Mouse (Mus musculus): ENCODE measurements at regions not wholly inside any gene's neighbourhood (a gene's known extent, or its start where the extent isn't known, plus 50 kb on each side); places are given as distances from the start of the nearest gene placed in this dataset.

DNA sequence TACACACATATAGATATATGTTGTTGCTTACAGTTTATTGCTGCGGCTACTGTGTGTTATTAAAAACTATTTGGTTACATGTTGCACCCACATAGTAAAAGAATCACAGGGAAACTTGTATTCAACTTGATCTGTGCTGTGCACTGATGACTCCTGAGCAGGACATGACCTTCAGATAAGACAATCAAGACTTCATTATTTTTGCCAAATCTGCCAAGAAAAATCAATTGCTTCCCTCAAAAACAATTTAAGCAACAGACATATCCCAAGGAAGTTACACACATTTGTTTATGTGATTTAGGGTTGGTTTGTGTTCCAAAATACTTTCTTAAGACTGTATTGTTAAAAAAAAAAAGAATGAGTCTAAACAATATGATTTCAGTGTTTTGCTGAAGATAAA lies 114.7 kb upstream of the Emcn start:
- Histone ChIP-seq H3K4me1 (ENCODE audit: control insufficient read depth, insufficient read depth, low read length) (no peaks in the 10 kb centered on the region), H3K27ac (replicated peaks; ENCODE audit: low read depth, low read length) (no peak overlapping the region), H3K4me3 (replicated peaks; ENCODE audit: low read depth, low read length) (no peak overlapping the region), H3K4me2 (ENCODE audit: low read length) (no peak overlapping the region), H3K9ac (replicated peaks; ENCODE audit: low read length) (no peak overlapping the region), H3K36me3 (ENCODE audit: control insufficient read depth, insufficient read depth, low read length) (no peaks in the 10 kb centered on the region), H3K9me3 (ENCODE audit: control insufficient read depth, low read length) (no peaks in the 10 kb centered on the region), H3K27me3 (ENCODE audit: control insufficient read depth, insufficient read depth, low read length) (no peaks in the 10 kb centered on the region)
- ATAC-seq (ENCODE audit: low FRiP score, low TSS enrichment) (no peak), DNase-seq (no peak)
- 90% methylated on average over 1 of the region's 1 CpGs for WGBS

GRCm38 (mm10) chr3:137227122-137227838 lies 113.6 kb upstream of the Emcn start:
- Histone ChIP-seq H3K9ac (replicated peaks; ENCODE audit: low read length) (no peak overlapping the region), H3K27ac (replicated peaks; ENCODE audit: low read depth, low read length) (no peak overlapping the region), H3K36me3 (ENCODE audit: control insufficient read depth, insufficient read depth, low read length) (no peaks in the 10 kb centered on the region), H3K27me3 (ENCODE audit: control insufficient read depth, insufficient read depth, low read length) (no peaks in the 10 kb centered on the region), H3K4me3 (replicated peaks; ENCODE audit: low read depth, low read length) (no peak overlapping the region), H3K4me2 (ENCODE audit: low read length) (no peak overlapping the region), H3K9me3 (ENCODE audit: control insufficient read depth, low read length) (no peaks in the 10 kb centered on the region), H3K4me1 (ENCODE audit: control insufficient read depth, insufficient read depth, low read length) (no peaks in the 10 kb centered on the region)
- DNase-seq (peak; percentile 16), ATAC-seq (ENCODE audit: low FRiP score, low TSS enrichment) (no peak)
- WGBS: 64% methylated on average over 5 of the region's 5 CpGs

- no peaks in the 10 kb centered on the region for H3K4me1 ChIP-seq (ENCODE audit: control insufficient read depth, insufficient read depth, low read length)
- no peak overlapping the region for H3K4me3 ChIP-seq (replicated peaks; ENCODE audit: low read depth, low read length)
- H3K36me3 ChIP-seq (ENCODE audit: control insufficient read depth, insufficient read depth, low read length): no peaks in the 10 kb centered on the region
- H3K27ac ChIP-seq (replicated peaks; ENCODE audit: low read depth, low read length): no peak overlapping the region
- H3K4me2 ChIP-seq (ENCODE audit: low read length): no peak overlapping the region
- H3K27me3 ChIP-seq (ENCODE audit: control insufficient read depth, insufficient read depth, low read length): no peaks in the 10 kb centered on the region
- H3K9ac ChIP-seq (replicated peaks; ENCODE audit: low read length): no peak overlapping the region
- DNase-seq (no peak), ATAC-seq (ENCODE audit: low FRiP score, low TSS enrichment) (no peak)
- 88% methylated on average over 5 of the region's 5 CpGs for WGBS
- H3K9me3 ChIP-seq (ENCODE audit: control insufficient read depth, low read length): no peaks in the 10 kb centered on the region
These were observed 112.5 kb upstream of the Emcn start for GRCm38 (mm10) chr3:137228416-137228815.

DNA sequence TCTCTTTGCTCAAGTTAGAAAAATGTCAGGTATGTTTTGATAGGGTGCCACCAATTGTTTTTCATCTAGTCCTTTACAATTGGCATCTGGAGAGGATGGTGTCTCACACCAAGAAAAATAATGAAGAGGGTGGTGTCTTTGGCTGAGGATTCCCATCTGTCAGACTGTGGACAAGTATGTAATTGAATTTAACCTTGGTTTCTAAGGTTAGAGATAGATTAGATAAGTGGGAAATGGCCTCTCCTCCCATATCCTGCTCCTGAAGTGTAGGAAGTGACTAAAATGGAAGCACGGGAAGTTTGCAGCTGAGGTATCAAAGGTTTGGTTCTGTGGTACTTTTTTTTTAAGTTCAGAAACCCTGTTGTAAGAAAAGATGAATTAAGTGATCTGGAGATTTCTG lies 98.0 kb upstream of the Emcn start:
- Histone ChIP-seq H3K27me3 (ENCODE audit: control insufficient read depth, insufficient read depth, low read length) (no peaks in the 10 kb centered on the region), H3K27ac (replicated peaks; ENCODE audit: low read depth, low read length) (no peak overlapping the region), H3K9me3 (ENCODE audit: control insufficient read depth, low read length) (no peaks in the 10 kb centered on the region), H3K9ac (replicated peaks; ENCODE audit: low read length) (no peak overlapping the region), H3K4me3 (replicated peaks; ENCODE audit: low read depth, low read length) (no peak overlapping the region), H3K4me2 (ENCODE audit: low read length) (no peak overlapping the region), H3K36me3 (ENCODE audit: control insufficient read depth, insufficient read depth, low read length) (no peaks in the 10 kb centered on the region), H3K4me1 (ENCODE audit: control insufficient read depth, insufficient read depth, low read length) (no peaks in the 10 kb centered on the region)
- 54% methylated on average over 1 of the region's 1 CpGs for WGBS
- DNase-seq (no peak), ATAC-seq (ENCODE audit: low FRiP score, low TSS enrichment) (no peak)

DNA sequence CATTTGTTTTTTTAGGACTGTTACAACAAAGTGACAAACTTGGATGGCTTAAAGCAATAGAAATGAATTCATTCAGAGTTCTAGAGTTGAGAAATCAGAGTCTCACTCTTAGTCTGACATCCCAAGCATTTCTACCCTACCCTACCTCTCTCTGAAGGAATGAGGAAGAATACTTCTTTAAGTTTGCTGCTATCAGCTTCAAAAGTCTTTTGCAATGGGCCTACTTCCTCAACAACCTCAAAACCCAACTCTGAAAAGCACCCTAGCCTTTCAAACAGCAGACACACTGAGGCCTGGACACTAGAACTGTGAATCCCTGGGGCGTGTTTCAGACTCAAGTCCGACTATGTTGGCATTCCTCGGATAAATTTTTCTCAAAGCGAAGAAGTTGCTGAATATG lies 77.0 kb upstream of the Emcn start:
- Histone ChIP-seq H3K4me1 (ENCODE audit: control insufficient read depth, insufficient read depth, low read length) (no peaks in the 10 kb centered on the region), H3K9ac (replicated peaks; ENCODE audit: low read length) (no peak overlapping the region), H3K4me3 (replicated peaks; ENCODE audit: low read depth, low read length) (no peak overlapping the region), H3K27ac (replicated peaks; ENCODE audit: low read depth, low read length) (no peak overlapping the region), H3K9me3 (ENCODE audit: control insufficient read depth, low read length) (no peaks in the 10 kb centered on the region), H3K36me3 (ENCODE audit: control insufficient read depth, insufficient read depth, low read length) (no peaks in the 10 kb centered on the region), H3K4me2 (ENCODE audit: low read length) (no peak overlapping the region), H3K27me3 (ENCODE audit: control insufficient read depth, insufficient read depth, low read length) (no peaks in the 10 kb centered on the region)
- WGBS: 93% methylated on average over 4 of the region's 4 CpGs
- ATAC-seq (ENCODE audit: low FRiP score, low TSS enrichment) (no peak), DNase-seq (no peak)

DNA sequence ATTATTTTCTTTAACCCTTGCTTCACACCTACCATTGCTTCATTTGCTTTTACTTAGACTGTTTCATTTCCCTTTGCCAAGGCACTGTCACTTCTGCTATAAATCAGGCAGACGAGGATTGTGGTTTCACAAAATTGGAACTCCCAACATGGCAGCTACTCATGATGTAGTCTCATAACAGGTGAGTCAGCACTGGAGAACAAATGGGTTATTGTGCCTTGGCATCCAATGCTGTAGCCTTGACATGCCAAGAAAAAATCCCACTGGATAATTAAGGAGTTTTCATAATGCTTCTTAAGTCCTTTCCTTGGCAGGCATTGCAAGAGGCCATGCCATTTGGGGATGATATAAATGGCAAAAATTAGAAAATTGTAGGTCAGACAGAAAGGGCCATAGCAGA lies 73.1 kb upstream of the Emcn start:
- Histone ChIP-seq H3K9ac (replicated peaks; ENCODE audit: low read length) (no peak overlapping the region), H3K4me3 (replicated peaks; ENCODE audit: low read depth, low read length) (no peak overlapping the region), H3K27me3 (ENCODE audit: control insufficient read depth, insufficient read depth, low read length) (no peaks in the 10 kb centered on the region), H3K9me3 (ENCODE audit: control insufficient read depth, low read length) (no peaks in the 10 kb centered on the region), H3K4me1 (ENCODE audit: control insufficient read depth, insufficient read depth, low read length) (no peaks in the 10 kb centered on the region), H3K4me2 (ENCODE audit: low read length) (no peak overlapping the region), H3K27ac (replicated peaks; ENCODE audit: low read depth, low read length) (no peak overlapping the region), H3K36me3 (ENCODE audit: control insufficient read depth, insufficient read depth, low read length) (no peaks in the 10 kb centered on the region)
- no peak for DNase-seq
- 95% methylated on average over 1 of the region's 1 CpGs for WGBS
- ATAC-seq (ENCODE audit: low FRiP score, low TSS enrichment): no peak

DNA sequence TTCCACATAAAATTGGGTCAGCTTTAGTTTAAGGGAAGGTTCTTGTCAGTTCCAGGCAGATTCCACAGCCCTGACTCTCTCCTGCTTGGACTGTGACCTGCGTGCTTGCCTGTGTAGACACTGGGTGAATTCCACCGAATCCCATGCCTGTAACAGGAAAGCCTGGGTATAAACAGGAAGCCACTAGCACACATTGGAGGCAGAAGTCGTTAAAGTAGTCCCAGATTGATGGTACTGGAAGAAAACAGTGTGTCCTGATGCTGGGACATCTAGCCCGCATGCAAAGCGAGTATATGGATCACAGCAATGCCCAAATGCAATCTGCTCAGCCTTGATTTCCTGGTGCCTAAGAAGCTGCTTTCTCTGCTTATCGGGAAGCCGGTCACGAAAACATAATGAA lies 65.4 kb upstream of the Emcn start:
- no peaks in the 10 kb centered on the region for H3K36me3 ChIP-seq (ENCODE audit: control insufficient read depth, insufficient read depth, low read length)
- peak; percentile 9 for DNase-seq
- WGBS: 81% methylated on average over 8 of the region's 8 CpGs

GRCm38 (mm10) chr3:137279284-137279683 lies 61.6 kb upstream of the Emcn start:
- WGBS: 64% methylated on average over 1 of the region's 1 CpGs
- no peaks in the 10 kb centered on the region for H3K36me3 ChIP-seq (ENCODE audit: control insufficient read depth, insufficient read depth, low read length)
- no peak overlapping the region for H3K9ac ChIP-seq (replicated peaks; ENCODE audit: low read length)
- H3K9me3 ChIP-seq (ENCODE audit: control insufficient read depth, low read length): no peaks in the 10 kb centered on the region
- H3K4me3 ChIP-seq (replicated peaks; ENCODE audit: low read depth, low read length): no peak overlapping the region
- no peak for ATAC-seq (ENCODE audit: low FRiP score, low TSS enrichment)
- H3K27ac ChIP-seq (replicated peaks; ENCODE audit: low read depth, low read length): no peak overlapping the region
- DNase-seq: no peak
- H3K4me1 ChIP-seq (ENCODE audit: control insufficient read depth, insufficient read depth, low read length): no peaks in the 10 kb centered on the region
- H3K4me2 ChIP-seq (ENCODE audit: low read length): no peak overlapping the region
- no peaks in the 10 kb centered on the region for H3K27me3 ChIP-seq (ENCODE audit: control insufficient read depth, insufficient read depth, low read length)

More for the DNA sequence above, 65.4 kb upstream of the Emcn start:
- Histone ChIP-seq H3K9ac (replicated peaks; ENCODE audit: low read length) (no peak overlapping the region), H3K9me3 (ENCODE audit: control insufficient read depth, low read length) (no peaks in the 10 kb centered on the region), H3K4me2 (ENCODE audit: low read length) (no peak overlapping the region), H3K4me3 (replicated peaks; ENCODE audit: low read depth, low read length) (no peak overlapping the region), H3K27me3 (ENCODE audit: control insufficient read depth, insufficient read depth, low read length) (no peaks in the 10 kb centered on the region), H3K27ac (replicated peaks; ENCODE audit: low read depth, low read length) (no peak overlapping the region), H3K4me1 (ENCODE audit: control insufficient read depth, insufficient read depth, low read length) (no peaks in the 10 kb centered on the region)
- ATAC-seq (ENCODE audit: low FRiP score, low TSS enrichment): no peak

GRCm38 (mm10) chr3:137281052-137281451 lies 59.8 kb upstream of the Emcn start:
- DNase-seq: peak; percentile 18
- ATAC-seq (ENCODE audit: low FRiP score, low TSS enrichment): peak; percentile 20; the same call in 1 of the 2 replicates
- 72% methylated on average over 7 of the region's 7 CpGs for WGBS

More at GRCm38 (mm10) chr3:137281052-137281451, 59.8 kb upstream of the Emcn start:
- Histone ChIP-seq H3K9me3 (ENCODE audit: control insufficient read depth, low read length) (no peaks in the 10 kb centered on the region), H3K27me3 (ENCODE audit: control insufficient read depth, insufficient read depth, low read length) (no peaks in the 10 kb centered on the region), H3K36me3 (ENCODE audit: control insufficient read depth, insufficient read depth, low read length) (no peaks in the 10 kb centered on the region), H3K9ac (replicated peaks; ENCODE audit: low read length) (no peak overlapping the region), H3K4me2 (ENCODE audit: low read length) (no peak overlapping the region), H3K4me3 (replicated peaks; ENCODE audit: low read depth, low read length) (no peak overlapping the region), H3K4me1 (ENCODE audit: control insufficient read depth, insufficient read depth, low read length) (no peaks in the 10 kb centered on the region), H3K27ac (replicated peaks; ENCODE audit: low read depth, low read length) (no peak overlapping the region)
